Mouse (Mus musculus) frontal cortex, postnatal 36 days (tissue): Measurements from ENCODE around the gene Fastkd3.

Experiments
- DNase-seq, 2 experiments: peaks; one replicate each; pipeline ENCODE4 v3.0.0; 2022; ENCODE audit warnings: low spot score in 2 of 2

Fastkd3 gene

GRCm38 (mm10) chr13:68607652-68608405, 25.8 kb downstream of the Fastkd3 start:
- DNase-seq, result no peak

- no peak for DNase-seq
These were observed 40.8 kb downstream of the Fastkd3 start for GRCm38 (mm10) chr13:68622792-68623191.

- DNase-seq, result no peak
These were observed 45.0 kb downstream of the Fastkd3 start for GRCm38 (mm10) chr13:68627041-68627440.
